Mouse (Mus musculus) cerebellum, adult 2 months (tissue): ENCODE measurements around the gene Rere.

Source experiments
- CTCF ChIP-seq: fragments of 200-500 bp; IDR thresholded peaks from 2 replicates; pipeline ENCODE4 v1.5.1; 2011; ENCODE audit warnings: low read depth, mild to moderate bottlenecking, control low read depth, low read length, moderate library complexity, borderline replicate concordance; ENCODE audit not compliant: insufficient read depth
- POLR2A ChIP-seq: fragments of 200-500 bp; IDR thresholded peaks from 2 replicates; pipeline ENCODE4 v1.6.1; 2011; ENCODE audit warnings: low read length, control low read depth, borderline replicate concordance; ENCODE audit not compliant: insufficient read depth

DNA sequence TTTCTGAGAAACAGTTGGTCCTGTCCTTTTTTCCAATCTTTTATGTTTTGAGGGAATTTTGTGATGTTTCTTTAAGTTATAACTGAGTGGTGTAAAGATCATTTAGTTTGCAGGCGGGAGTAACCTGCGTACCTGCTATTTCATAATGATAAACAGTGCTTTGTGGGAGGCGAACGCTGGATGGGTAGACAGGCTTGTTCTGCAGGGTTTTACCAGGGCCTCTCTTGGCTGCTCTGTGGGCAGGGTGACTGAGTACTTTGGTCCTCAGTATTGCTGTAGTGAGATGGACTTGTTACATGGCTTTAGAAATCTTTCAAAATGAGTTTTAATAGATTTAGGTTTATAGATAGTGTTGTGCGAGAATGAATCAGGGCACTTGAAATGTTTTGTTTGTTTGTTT, 205.7 kb downstream of the Rere start:
- TF ChIP-seq CTCF (no peak), POLR2A (no peak)
